21 mouse cellular contexts compared by ENCODE assay signal in the genomic region with DNA sequence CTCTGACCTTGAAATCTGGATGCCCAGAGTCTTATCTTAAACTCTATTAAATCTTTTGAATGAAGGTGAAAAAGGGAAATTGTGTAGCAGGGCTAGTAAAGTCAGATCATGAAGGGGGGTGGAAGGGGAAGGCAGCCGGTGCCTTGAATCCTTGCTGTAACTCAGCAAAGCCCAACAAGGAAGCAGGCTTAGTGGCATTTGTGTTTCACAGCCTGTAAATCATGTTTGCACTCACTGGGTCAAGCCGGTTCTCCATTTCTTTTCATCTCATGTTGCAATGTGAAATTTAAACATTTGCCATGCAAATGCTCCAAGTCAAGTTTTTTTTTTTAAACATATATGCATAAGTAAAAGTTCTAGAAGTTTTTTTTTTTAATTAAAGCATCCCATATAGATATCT.
DNase-seq lines count a peak whose midpoint lies in the region; ATAC-seq and TF ChIP-seq lines count a peak whose summit lies in the region.
"Had no signal": no experiment of that assay in that cellular context is flagged by ENCODE, and none has a peak within 500 bp of the region (broad histone marks: within the 10 kb centered on the region; RNA-seq: fewer than 3 reads in every experiment).

No protein-coding gene starts in this region.

- no peaks in the 10 kb centered on the region for H3K9me3 ChIP-seq in kidney, postnatal 0 days (replicated peaks; ENCODE audit: low read length)
- no peaks in the 10 kb centered on the region for H3K9me3 ChIP-seq in limb, embryonic 10.5 days (replicated peaks)
- H3K9me3 ChIP-seq: embryonic facial prominence, embryonic 15.5 days; forebrain, embryonic 10.5 days; forebrain, embryonic 15.5 days; heart, embryonic 15.5 days; hindbrain, embryonic 13.5 days had no signal

- no peak overlapping the region for H3K4me3 ChIP-seq in kidney, postnatal 0 days (replicated peaks; ENCODE audit: low read depth, low read length)
- H3K4me3 ChIP-seq in limb, embryonic 10.5 days, result no peak overlapping the region
- H3K4me3 ChIP-seq: embryonic facial prominence, embryonic 15.5 days; erythroblast, embryonic 14.5 days; forebrain, embryonic 10.5 days; forebrain, embryonic 15.5 days; heart, adult 2 months; heart, embryonic 15.5 days; hindbrain, embryonic 13.5 days had no signal

- H3K27ac ChIP-seq in kidney, postnatal 0 days, result no peak overlapping the region
- H3K27ac ChIP-seq in limb, embryonic 10.5 days, result 0 out of 2 replicates have a peak overlapping the region, but pooled peaks have one; percentile 64
- H3K27ac ChIP-seq: embryonic facial prominence, embryonic 15.5 days; forebrain, embryonic 10.5 days; forebrain, embryonic 15.5 days; heart, adult 2 months; heart, embryonic 15.5 days; hindbrain, embryonic 13.5 days; hindbrain, postnatal 0 days had no signal

- H3K9ac ChIP-seq in kidney, postnatal 0 days (ENCODE audit: low read depth, low read length), result no peak overlapping the region
- H3K9ac ChIP-seq: embryonic facial prominence, embryonic 15.5 days; forebrain, embryonic 15.5 days; heart, embryonic 15.5 days; hindbrain, embryonic 13.5 days had no signal

- no peak for TF ChIP-seq CTCF in kidney, postnatal 0 days (IDR thresholded peaks at IDR 0.05; ENCODE audit: low read depth)

- no peaks in the 10 kb centered on the region for H3K27me3 ChIP-seq in kidney, postnatal 0 days (ENCODE audit: insufficient read depth, low read length)
- no peaks in the 10 kb centered on the region for H3K27me3 ChIP-seq in limb, embryonic 10.5 days (ENCODE audit: low read depth, poor library complexity, severe bottlenecking)
- H3K27me3 ChIP-seq: embryonic facial prominence, embryonic 15.5 days; forebrain, embryonic 15.5 days; heart, embryonic 15.5 days; hindbrain, embryonic 13.5 days had no signal

- WGBS in kidney, postnatal 0 days, result 17% methylated on average over 2 of the region's 2 CpGs
- WGBS in limb, embryonic 10.5 days, result 10% methylated on average over 2 of the region's 2 CpGs

- DNase-seq in kidney, postnatal 0 days (ENCODE audit: low spot score), result peak; percentile 39
- no peak for DNase-seq in kidney, postnatal 14 days
- peak; percentile 46 for DNase-seq in embryo, embryonic 11 days
- DNase-seq in limb, embryonic 10.5 days (ENCODE audit: low spot score), result peak; percentile 65
- DNase-seq in right cerebral cortex, adult 2 months (ENCODE audit: low spot score in 2 of 2), result no peak
- DNase-seq in layer of hippocampus, adult 9-10 months (ENCODE audit: low spot score), result no peak
- DNase-seq in adrenal gland, postnatal 4 days (ENCODE audit: low spot score in 2 of 2), result no peak
- DNase-seq: adrenal gland, postnatal 14 days; cerebellum, adult 18-20 months; cerebellum, adult 9-11 months; gastrocnemius, postnatal 10 days; heart, adult 2 months; heart, postnatal 14 days had no signal

- no peaks in the 10 kb centered on the region for H3K36me3 ChIP-seq in kidney, postnatal 0 days (ENCODE audit: insufficient read depth, low read length)
- H3K36me3 ChIP-seq in limb, embryonic 10.5 days, result no peaks in the 10 kb centered on the region
- H3K36me3 ChIP-seq: embryonic facial prominence, embryonic 15.5 days; forebrain, embryonic 10.5 days; forebrain, embryonic 15.5 days; heart, embryonic 15.5 days; hindbrain, embryonic 13.5 days had no signal

- no peak for ATAC-seq in kidney, postnatal 0 days (replicated peaks; ENCODE audit: low FRiP score, low read depth)
- ATAC-seq: forebrain, embryonic 15.5 days; hindbrain, postnatal 0 days had no signal

- no peaks in the 10 kb centered on the region for H3K4me1 ChIP-seq in kidney, postnatal 0 days (replicated peaks; ENCODE audit: insufficient read depth, low read length)
- H3K4me1 ChIP-seq in limb, embryonic 10.5 days, result peaks cover 42% of the 10 kb centered on the region
- H3K4me1 ChIP-seq: embryonic facial prominence, embryonic 15.5 days; forebrain, embryonic 10.5 days; forebrain, embryonic 15.5 days; heart, embryonic 15.5 days had no signal

- no peak overlapping the region for H3K4me2 ChIP-seq in kidney, postnatal 0 days (ENCODE audit: low read length)
- H3K4me2 ChIP-seq: embryonic facial prominence, embryonic 15.5 days; forebrain, embryonic 15.5 days; heart, embryonic 11.5 days; heart, embryonic 15.5 days; hindbrain, embryonic 13.5 days had no signal

Comparison
In these comparisons a context has a peak if more than half of its experiments do, and no peak if none do; other contexts are left out.
1. DNase-seq: peak in kidney, postnatal 0 days (single experiment), embryo, embryonic 11 days (single experiment) and limb, embryonic 10.5 days (single experiment); none in kidney, postnatal 14 days (single experiment), right cerebral cortex, adult 2 months (0 of 2), layer of hippocampus, adult 9-10 months (single experiment) and adrenal gland, postnatal 4 days (0 of 2).